ENCODE assay signal across 8 mouse cellular contexts in genomic region chr1:171101733-171102546, GRCm38 (mm10). TPM values are rescaled to one million over a fixed set of nuclear protein-coding genes. Genes with fewer than 3 reads are reported as not detected.
A peak's percentile ranks its signal among the peaks of the same experiment; 100 is the strongest.
DNase-seq lines count a peak whose midpoint lies in the region; ATAC-seq and TF ChIP-seq lines count a peak whose summit lies in the region.

No protein-coding gene starts in this region.

- H3ac ChIP-seq in C2C12 (ENCODE audit: control insufficient read depth, insufficient read length, low read depth), result peak overlapping the region; percentile 97
- H3ac ChIP-seq in myocyte (ENCODE audit: control insufficient read depth, insufficient read length), result no peak overlapping the region

- peak; percentile 92 for DNase-seq in brain, embryonic 14.5 days (ENCODE audit: low read depth)
- DNase-seq in liver, embryonic 11.5 days (ENCODE audit: low spot score), result peak; percentile 92
- DNase-seq in spleen, postnatal 4 days (ENCODE audit: low spot score in 2 of 2), result peak; percentile 85 to 93

- peak overlapping the region; percentile 80 for H3K9ac ChIP-seq in heart, embryonic 12.5 days
- peak overlapping the region; percentile 69 for H3K9ac ChIP-seq in kidney, embryonic 16.5 days (replicated peaks; ENCODE audit: low read length)
- H3K9ac ChIP-seq in liver, embryonic 11.5 days (ENCODE audit: low read depth, low read length), result peak overlapping the region; percentile 74

- H3K79me3 ChIP-seq in C2C12 (ENCODE audit: low read depth), result no peaks in the 10 kb centered on the region

- no peaks in the 10 kb centered on the region for H3K27me3 ChIP-seq in C2C12 (ENCODE audit: control insufficient read depth, insufficient read depth, insufficient read length)
- no peaks in the 10 kb centered on the region for H3K27me3 ChIP-seq in erythroblast, embryonic 14.5 days (ENCODE audit: control insufficient read depth)
- H3K27me3 ChIP-seq in heart, embryonic 12.5 days (replicated peaks), result no peaks in the 10 kb centered on the region
- no peaks in the 10 kb centered on the region for H3K27me3 ChIP-seq in kidney, embryonic 16.5 days (ENCODE audit: insufficient read depth, low read length)
- no peaks in the 10 kb centered on the region for H3K27me3 ChIP-seq in liver, embryonic 11.5 days (replicated peaks; ENCODE audit: control insufficient read depth, insufficient read depth, low read length)
- H3K27me3 ChIP-seq in myocyte (ENCODE audit: control insufficient read depth, insufficient read depth, insufficient read length), result no peaks in the 10 kb centered on the region

- H3K36me3 ChIP-seq in C2C12 (ENCODE audit: control insufficient read depth, insufficient read depth) (no peaks in the 10 kb centered on the region), myocyte (ENCODE audit: control insufficient read depth, insufficient read depth) (no peaks in the 10 kb centered on the region)
- no peaks in the 10 kb centered on the region for H3K36me3 ChIP-seq in erythroblast, embryonic 14.5 days (ENCODE audit: control insufficient read depth)
- no peaks in the 10 kb centered on the region for H3K36me3 ChIP-seq in heart, embryonic 12.5 days
- no peaks in the 10 kb centered on the region for H3K36me3 ChIP-seq in kidney, embryonic 16.5 days (ENCODE audit: insufficient read depth, low read length)
- no peaks in the 10 kb centered on the region for H3K36me3 ChIP-seq in liver, embryonic 11.5 days (ENCODE audit: control insufficient read depth, insufficient read depth, low read length)

- peak overlapping the region; percentile 72 for H3K4me2 ChIP-seq in heart, embryonic 12.5 days
- H3K4me2 ChIP-seq in kidney, embryonic 16.5 days (replicated peaks; ENCODE audit: low read depth, low read length), result peak overlapping the region; percentile 66
- peak overlapping the region; percentile 86 for H3K4me2 ChIP-seq in liver, embryonic 11.5 days
- peak overlapping the region; percentile 80 for H3K4me2 ChIP-seq in myocyte (ENCODE audit: low read depth)

- peak; percentile 87 for ATAC-seq in heart, embryonic 12.5 days (ENCODE audit: insufficient number of reproducible peaks, low FRiP score)
- peak; percentile 90 for ATAC-seq in kidney, embryonic 16.5 days (ENCODE audit: low FRiP score, low TSS enrichment)
- ATAC-seq in liver, embryonic 11.5 days (replicated peaks; ENCODE audit: low FRiP score), result peak; percentile 78

- H3K4me3 ChIP-seq in C2C12 (ENCODE audit: insufficient read depth, poor library complexity, severe bottlenecking) (peak overlapping the region; percentile 57), myocyte (peak overlapping the region; percentile 47)
- H3K4me3 ChIP-seq in erythroblast, embryonic 14.5 days (replicated peaks), result peak overlapping the region; percentile 74
- H3K4me3 ChIP-seq in heart, embryonic 12.5 days, result peak overlapping the region; percentile 72
- H3K4me3 ChIP-seq in kidney, embryonic 16.5 days (ENCODE audit: low read length), result peak overlapping the region; percentile 75
- H3K4me3 ChIP-seq in liver, embryonic 11.5 days (ENCODE audit: low read depth, low read length), result peak overlapping the region; percentile 81

- TF ChIP-seq POLR2A in brain, embryonic 14.5 days (IDR thresholded peaks at IDR 0.05; ENCODE audit: borderline replicate concordance, extremely low read depth, insufficient read depth, insufficient read length, poor library complexity, severe bottlenecking), result no peak
- no peak for TF ChIP-seq POLR2A in myocyte (IDR thresholded peaks at IDR 0.05; ENCODE audit: insufficient read length, low read depth)

- peaks cover 42% of the 10 kb centered on the region for H3K4me1 ChIP-seq in erythroblast, embryonic 14.5 days (ENCODE audit: control insufficient read depth)
- peaks cover 7% of the 10 kb centered on the region for H3K4me1 ChIP-seq in heart, embryonic 12.5 days (replicated peaks)
- H3K4me1 ChIP-seq in kidney, embryonic 16.5 days (ENCODE audit: insufficient read depth, low read length), result peaks cover 7% of the 10 kb centered on the region
- H3K4me1 ChIP-seq in liver, embryonic 11.5 days (replicated peaks; ENCODE audit: control insufficient read depth, insufficient read depth, low read length), result peaks cover 22% of the 10 kb centered on the region

- H3K9me3 ChIP-seq in erythroblast, embryonic 14.5 days (ENCODE audit: control insufficient read depth, low read length), result no peaks in the 10 kb centered on the region; the same call in 1 of the 2 replicates
- H3K9me3 ChIP-seq in heart, embryonic 12.5 days (replicated peaks), result no peaks in the 10 kb centered on the region
- H3K9me3 ChIP-seq in kidney, embryonic 16.5 days (ENCODE audit: low read length), result 0 out of 2 replicates have a peak, but pooled peaks cover 4% of the 10 kb centered on the region
- no peaks in the 10 kb centered on the region for H3K9me3 ChIP-seq in liver, embryonic 11.5 days (ENCODE audit: control insufficient read depth, low read length)

- no peak for TF ChIP-seq CTCF in C2C12 (IDR thresholded peaks at IDR 0.05; ENCODE audit: control insufficient read depth, insufficient read depth, insufficient read length)
- no peak for TF ChIP-seq CTCF in brain, embryonic 14.5 days (IDR thresholded peaks at IDR 0.05; ENCODE audit: borderline replicate concordance, extremely low read depth, insufficient read depth, insufficient read length)

- H3K27ac ChIP-seq in heart, embryonic 12.5 days (ENCODE audit: poor library complexity, severe bottlenecking), result no peak overlapping the region
- H3K27ac ChIP-seq in kidney, embryonic 16.5 days (ENCODE audit: low read length), result peak overlapping the region; percentile 71; the same call in 1 of the 2 replicates
- peak overlapping the region; percentile 70; the same call in 1 of the 2 replicates for H3K27ac ChIP-seq in liver, embryonic 11.5 days (ENCODE audit: low read depth, low read length)

- WGBS in heart, embryonic 12.5 days, result under 1% methylated on average over 40 of the region's 40 CpGs
- WGBS in kidney, embryonic 16.5 days, result under 1% methylated on average over 40 of the region's 40 CpGs
- WGBS in liver, embryonic 11.5 days, result under 1% methylated on average over 39 of the region's 40 CpGs

- H3K79me2 ChIP-seq in C2C12 (ENCODE audit: control insufficient read depth, insufficient read depth) (no peaks in the 10 kb centered on the region), myocyte (ENCODE audit: control insufficient read depth, insufficient read depth) (no peaks in the 10 kb centered on the region)

TF ChIP-seq in C2C12, 6 proteins besides CTCF, POLR2A, EP300 and RAD21:
- no peak for TF ChIP-seq MYOD1 (IDR thresholded peaks at IDR 0.05; ENCODE audit: control insufficient read depth, insufficient read length, low read depth)
- no peak for TF ChIP-seq FOSL1 (IDR thresholded peaks at IDR 0.05; ENCODE audit: insufficient read depth, low read length, poor library complexity, severe bottlenecking)
- TF ChIP-seq MAX (IDR thresholded peaks at IDR 0.05), result no peak
- no peak for TF ChIP-seq USF1 (IDR thresholded peaks at IDR 0.05; ENCODE audit: low read depth)
- no peak for TF ChIP-seq CEBPB (IDR thresholded peaks at IDR 0.05; ENCODE audit: low read depth)
- TF ChIP-seq MYOG (IDR thresholded peaks at IDR 0.05; ENCODE audit: control insufficient read depth, extremely low read depth, insufficient read length), result no peak

TF ChIP-seq in myocyte, 11 proteins besides CTCF, POLR2A, EP300 and RAD21 (continues in another document):
- TF ChIP-seq TCF3 (IDR thresholded peaks at IDR 0.05; ENCODE audit: insufficient read length, low read depth) (no peak), POLR2AphosphoS2 (IDR thresholded peaks at IDR 0.05; ENCODE audit: insufficient read length, low read depth) (no peak), MAX (IDR thresholded peaks at IDR 0.05; ENCODE audit: low read depth) (no peak), MYOG (IDR thresholded peaks at IDR 0.05; ENCODE audit: control insufficient read depth in 1 of 3, insufficient read depth in 1 of 3, insufficient read length in 2 of 3, low read depth in 2 of 3) (no peak), TCF12 (IDR thresholded peaks at IDR 0.05; ENCODE audit: insufficient read depth, poor library complexity, severe bottlenecking) (no peak), SRF (IDR thresholded peaks at IDR 0.05; ENCODE audit: control insufficient read depth, insufficient read length, low read depth) (no peak), USF1 (IDR thresholded peaks at IDR 0.05; ENCODE audit: low read depth) (no peak)

RNA-seq across cellular contexts. Expression of gene Cfap126, which starts 11.8 kb away (rescaled TPM):
- 0.39 TPM for polyA plus RNA-seq in C2C12 (2012; fragmentation: generic; extraction: Trizol)
- polyA plus RNA-seq in brain, embryonic 14.5 days (2012; rRNA removed), result 9.8 and 16.7 TPM in 2 replicates
- 0.37 and 0.64 TPM in 2 replicates for polyA plus RNA-seq in erythroblast, embryonic 14.5 days (2012)
- polyA plus RNA-seq in heart, embryonic 12.5 days (2016; fragmentation: Nextera tagmentation; extraction: Ambion mirVana), result 2.9 and 3.5 TPM in 2 replicates
- polyA plus RNA-seq in kidney, embryonic 16.5 days (2015; fragmentation: Nextera tagmentation; extraction: Ambion mirVana), result 2.9 and 3.0 TPM in 2 replicates
- 1.4 and 2.2 TPM in 2 replicates for polyA plus RNA-seq in liver, embryonic 11.5 days (2014; fragmentation: Nextera tagmentation; extraction: Ambion mirVana)
- polyA plus RNA-seq in myocyte (2012; fragmentation: generic; extraction: Trizol), result 2.2 TPM

RNA-seq across cellular contexts. Expression of gene Fcgr3, which starts 37.2 kb away (rescaled TPM):
- not detected for polyA plus RNA-seq in C2C12 (2012; fragmentation: generic; extraction: Trizol)
- 4.9 and 7.4 TPM in 2 replicates for polyA plus RNA-seq in brain, embryonic 14.5 days (2012; rRNA removed)
- polyA plus RNA-seq in erythroblast, embryonic 14.5 days (2012), result 0.06 TPM in 1 of 2 replicates, not detected in the other
- polyA plus RNA-seq in heart, embryonic 12.5 days (2016; fragmentation: Nextera tagmentation; extraction: Ambion mirVana), result 3.8 and 4.5 TPM in 2 replicates
- 8.8 and 9.0 TPM in 2 replicates for polyA plus RNA-seq in kidney, embryonic 16.5 days (2015; fragmentation: Nextera tagmentation; extraction: Ambion mirVana)
- 28.7 and 29.8 TPM in 2 replicates for polyA plus RNA-seq in liver, embryonic 11.5 days (2014; fragmentation: Nextera tagmentation; extraction: Ambion mirVana)
- 0.05 TPM for polyA plus RNA-seq in myocyte (2012; fragmentation: generic; extraction: Trizol)

RNA-seq across cellular contexts. Expression of gene Sdhc, which starts 48.5 kb away (rescaled TPM):
- polyA plus RNA-seq in C2C12 (2012; fragmentation: generic; extraction: Trizol) (147 TPM), myocyte (2012; fragmentation: generic; extraction: Trizol) (169 TPM)
- 272 and 337 TPM in 2 replicates for polyA plus RNA-seq in brain, embryonic 14.5 days (2012; rRNA removed)
- 4.9 and 7.2 TPM in 2 replicates for polyA plus RNA-seq in erythroblast, embryonic 14.5 days (2012)
- polyA plus RNA-seq in heart, embryonic 12.5 days (2016; fragmentation: Nextera tagmentation; extraction: Ambion mirVana), result 420 and 425 TPM in 2 replicates
- 340 TPM in 2 replicates for polyA plus RNA-seq in kidney, embryonic 16.5 days (2015; fragmentation: Nextera tagmentation; extraction: Ambion mirVana)
- polyA plus RNA-seq in liver, embryonic 11.5 days (2014; fragmentation: Nextera tagmentation; extraction: Ambion mirVana), result 261 and 281 TPM in 2 replicates

RNA-seq across cellular contexts. Expression of gene Mpz, which starts 48.6 kb away (rescaled TPM):
- polyA plus RNA-seq in C2C12 (2012; fragmentation: generic; extraction: Trizol) (0.11 TPM), myocyte (2012; fragmentation: generic; extraction: Trizol) (0.11 TPM)
- 1.1 and 5.1 TPM in 2 replicates for polyA plus RNA-seq in brain, embryonic 14.5 days (2012; rRNA removed)
- not detected in 2 replicates for polyA plus RNA-seq in erythroblast, embryonic 14.5 days (2012)
- 0.11 and 0.15 TPM in 2 replicates for polyA plus RNA-seq in heart, embryonic 12.5 days (2016; fragmentation: Nextera tagmentation; extraction: Ambion mirVana)
- polyA plus RNA-seq in kidney, embryonic 16.5 days (2015; fragmentation: Nextera tagmentation; extraction: Ambion mirVana), result 0.57 and 0.68 TPM in 2 replicates
- 0.14 TPM in 1 of 2 replicates, not detected in the other for polyA plus RNA-seq in liver, embryonic 11.5 days (2014; fragmentation: Nextera tagmentation; extraction: Ambion mirVana)

Comparison
In these comparisons a context has a peak if more than half of its experiments do, and no peak if none do; other contexts are left out.
1. RNA of gene Sdhc, which starts 48.5 kb away (polyA plus RNA-seq): 420 to 425 TPM in heart, embryonic 12.5 days, 340 TPM in kidney, embryonic 16.5 days, 272 to 337 TPM in brain, embryonic 14.5 days, 261 to 281 TPM in liver, embryonic 11.5 days, 169 TPM in myocyte (single experiment) and 147 TPM in C2C12 (single experiment); 4.9 to 7.2 TPM in erythroblast, embryonic 14.5 days; every median in the first group is over 10 times any median in the second.
2. Peak in every context shown above with its lines, with median percentiles within 50 percentile points of each other: H3K4me3 ChIP-seq, DNase-seq, ATAC-seq, H3K4me2 ChIP-seq and H3K9ac ChIP-seq.